Mouse (Mus musculus): Measurements from ENCODE around the gene Ptprd. TPM values are rescaled to one million over a fixed set of nuclear protein-coding genes. Genes with fewer than 3 reads are reported as not detected.

Gene Ptprd
- polyA plus RNA-seq, 1 experiment = 108 TPM

DNA sequence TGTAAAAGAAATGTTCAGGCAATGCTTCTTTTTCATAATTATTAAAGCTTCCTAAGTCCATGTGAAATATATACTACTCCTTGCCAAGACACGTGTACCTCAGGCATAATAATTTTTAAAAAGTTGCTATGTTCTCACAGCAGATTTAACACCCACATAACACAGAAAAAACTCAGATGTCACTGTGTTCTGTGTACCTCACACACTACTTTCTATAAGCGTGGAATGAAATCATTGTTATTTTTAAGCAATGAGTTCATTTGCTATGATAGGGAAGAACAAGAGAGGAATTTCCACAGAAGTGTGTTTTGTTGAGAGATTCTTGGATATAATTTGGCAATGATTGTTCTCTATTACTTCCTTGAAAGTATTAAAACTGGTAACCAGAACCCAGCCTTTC is 562.9 kb downstream of the Ptprd start:
- Histone ChIP-seq H3K4me3 (replicated peaks; ENCODE audit: insufficient read depth, low read depth, low read length) (no peak overlapping the region), H3K27ac (ENCODE audit: insufficient read depth, low read length) (no peak overlapping the region), H3K27me3 (ENCODE audit: control insufficient read depth, insufficient read depth, low read length) (no peaks in the 10 kb centered on the region), H3K4me1 (ENCODE audit: control insufficient read depth, insufficient read depth, low read length) (no peaks in the 10 kb centered on the region)
- 91% methylated on average over 2 of the region's 2 CpGs for WGBS
- TF ChIP-seq CTCF (IDR thresholded peaks at IDR 0.05; ENCODE audit: borderline replicate concordance, insufficient read depth, low read depth, low read length) (no peak), POLR2A (IDR thresholded peaks at IDR 0.05; ENCODE audit: borderline replicate concordance, insufficient read depth, low read length) (no peak)
- DNase-seq = no peak

DNA sequence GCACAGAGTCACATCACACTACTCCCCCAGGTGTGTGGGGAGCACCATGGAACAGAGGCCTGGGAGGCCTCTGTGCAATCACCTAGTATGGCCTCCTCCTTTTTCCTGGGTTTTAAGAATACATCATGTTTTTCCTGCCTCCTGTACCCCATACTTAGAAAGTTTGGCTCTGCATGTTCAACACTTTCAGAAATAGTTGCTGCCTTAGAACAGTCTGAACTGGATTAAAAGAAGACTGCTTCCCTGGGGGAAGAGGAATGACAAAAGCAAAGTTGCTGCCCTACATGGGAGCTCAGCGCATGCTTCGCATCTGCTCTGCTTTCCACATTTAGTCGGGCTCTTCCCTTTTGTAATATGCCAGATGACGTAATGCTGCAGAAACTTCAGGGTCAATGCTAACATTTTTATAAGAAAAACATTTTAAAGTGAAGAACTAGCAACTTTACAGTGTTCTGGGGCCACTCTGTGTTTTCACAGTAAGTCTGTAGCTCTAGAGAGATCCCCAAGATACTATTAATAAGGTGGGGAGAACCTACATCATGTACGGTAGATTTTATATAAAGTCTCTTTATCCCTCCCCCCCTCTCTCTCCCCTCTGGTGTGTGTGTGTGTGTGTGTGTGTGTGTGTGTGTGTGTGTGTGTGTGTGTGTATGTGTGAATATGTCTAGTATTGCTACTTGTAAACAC is 564.2 kb downstream of the Ptprd start:
- 69% methylated on average over 5 of the region's 5 CpGs for WGBS

DNA sequence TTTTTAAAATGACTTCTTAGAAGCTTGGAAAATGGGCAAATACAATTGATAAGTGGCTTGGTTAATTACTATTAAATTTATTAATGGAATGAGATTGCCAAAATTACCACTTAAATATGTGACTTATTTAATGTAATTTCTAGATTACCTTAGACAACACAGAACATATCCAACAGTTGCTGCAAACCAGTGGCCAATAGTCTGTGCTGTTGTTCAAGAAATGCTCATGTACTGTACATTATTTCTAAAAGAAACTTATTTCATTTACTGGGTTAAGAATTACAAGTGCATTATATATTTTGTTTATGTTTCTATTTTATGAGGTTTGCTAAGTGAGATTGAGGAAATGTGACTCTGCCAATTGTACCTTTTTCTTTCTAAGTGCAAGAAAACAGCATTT is 567.3 kb downstream of the Ptprd start:
- Histone ChIP-seq H3K4me3 (replicated peaks; ENCODE audit: insufficient read depth, low read depth, low read length) (no peak overlapping the region), H3K27me3 (ENCODE audit: control insufficient read depth, insufficient read depth, low read length) (no peaks in the 10 kb centered on the region), H3K27ac (ENCODE audit: insufficient read depth, low read length) (no peak overlapping the region), H3K4me1 (ENCODE audit: control insufficient read depth, insufficient read depth, low read length) (no peaks in the 10 kb centered on the region)
- no peak for TF ChIP-seq CTCF (IDR thresholded peaks at IDR 0.05; ENCODE audit: borderline replicate concordance, insufficient read depth, low read depth, low read length)
- no peak for TF ChIP-seq POLR2A (IDR thresholded peaks at IDR 0.05; ENCODE audit: borderline replicate concordance, insufficient read depth, low read length)
- no peak for DNase-seq

More for the DNA sequence above, 564.2 kb downstream of the Ptprd start:
- no peaks in the 10 kb centered on the region for H3K27me3 ChIP-seq (ENCODE audit: control insufficient read depth, insufficient read depth, low read length)
- H3K4me1 ChIP-seq (ENCODE audit: control insufficient read depth, insufficient read depth, low read length) = no peaks in the 10 kb centered on the region
- no peak for DNase-seq
- H3K4me3 ChIP-seq (replicated peaks; ENCODE audit: insufficient read depth, low read depth, low read length) = no peak overlapping the region
- TF ChIP-seq CTCF (IDR thresholded peaks at IDR 0.05; ENCODE audit: borderline replicate concordance, insufficient read depth, low read depth, low read length) (no peak), POLR2A (IDR thresholded peaks at IDR 0.05; ENCODE audit: borderline replicate concordance, insufficient read depth, low read length) (no peak)
- H3K27ac ChIP-seq (ENCODE audit: insufficient read depth, low read length) = no peak overlapping the region

DNA sequence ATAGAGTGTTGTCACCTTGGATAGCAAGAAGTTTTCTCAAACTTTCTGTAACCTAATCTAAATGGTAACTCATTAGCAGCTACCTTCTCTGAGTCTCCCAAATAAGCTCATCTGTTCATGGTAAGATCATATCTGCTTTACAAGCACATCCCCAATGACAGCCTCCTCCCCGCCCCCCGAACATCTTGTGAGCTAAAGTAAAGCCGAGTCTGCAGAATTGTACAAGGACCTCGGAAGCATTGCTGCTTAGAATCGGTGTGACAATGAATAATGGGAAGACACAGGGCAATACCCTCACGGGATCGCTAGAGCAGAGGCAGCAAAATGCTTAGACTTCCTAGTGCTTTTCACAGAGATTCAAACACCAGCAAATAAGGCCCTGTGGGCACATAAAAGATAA is 571.7 kb downstream of the Ptprd start:
- H3K4me1 ChIP-seq (ENCODE audit: control insufficient read depth, insufficient read depth, low read length) = no peaks in the 10 kb centered on the region
- TF ChIP-seq CTCF (IDR thresholded peaks at IDR 0.05; ENCODE audit: borderline replicate concordance, insufficient read depth, low read depth, low read length) (no peak), POLR2A (IDR thresholded peaks at IDR 0.05; ENCODE audit: borderline replicate concordance, insufficient read depth, low read length) (no peak)
- DNase-seq = no peak
- no peaks in the 10 kb centered on the region for H3K27me3 ChIP-seq (ENCODE audit: control insufficient read depth, insufficient read depth, low read length)
- 73% methylated on average over 7 of the region's 7 CpGs for WGBS
- no peak overlapping the region for H3K27ac ChIP-seq (ENCODE audit: insufficient read depth, low read length)
- no peak overlapping the region for H3K4me3 ChIP-seq (replicated peaks; ENCODE audit: insufficient read depth, low read depth, low read length)

DNA sequence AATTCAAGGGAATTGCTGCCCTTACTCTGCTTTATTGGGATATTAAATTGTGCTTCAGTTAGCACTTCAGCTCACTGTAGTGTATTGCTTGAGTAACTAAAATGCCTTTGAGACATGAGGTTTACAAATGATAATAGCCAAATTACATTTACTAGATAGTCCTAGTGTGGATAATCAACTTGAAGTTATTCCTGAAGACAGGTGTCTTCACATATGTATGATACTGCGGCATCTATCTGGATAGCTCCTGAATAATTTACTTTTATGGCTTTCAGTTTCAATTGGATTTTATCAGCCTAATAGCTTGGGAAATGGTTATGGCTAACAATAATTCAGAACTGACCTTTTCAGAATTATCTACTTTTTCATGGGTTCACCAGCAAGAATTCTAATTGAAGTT is 598.6 kb downstream of the Ptprd start:
- Histone ChIP-seq H3K27ac (ENCODE audit: insufficient read depth, low read length) (no peak overlapping the region), H3K4me1 (ENCODE audit: control insufficient read depth, insufficient read depth, low read length) (no peaks in the 10 kb centered on the region), H3K4me3 (replicated peaks; ENCODE audit: insufficient read depth, low read depth, low read length) (no peak overlapping the region), H3K27me3 (ENCODE audit: control insufficient read depth, insufficient read depth, low read length) (no peaks in the 10 kb centered on the region)
- WGBS = 93% methylated on average over 1 of the region's 1 CpGs
- TF ChIP-seq CTCF (IDR thresholded peaks at IDR 0.05; ENCODE audit: borderline replicate concordance, insufficient read depth, low read depth, low read length) (no peak), POLR2A (IDR thresholded peaks at IDR 0.05; ENCODE audit: borderline replicate concordance, insufficient read depth, low read length) (no peak)
- DNase-seq = no peak

DNA sequence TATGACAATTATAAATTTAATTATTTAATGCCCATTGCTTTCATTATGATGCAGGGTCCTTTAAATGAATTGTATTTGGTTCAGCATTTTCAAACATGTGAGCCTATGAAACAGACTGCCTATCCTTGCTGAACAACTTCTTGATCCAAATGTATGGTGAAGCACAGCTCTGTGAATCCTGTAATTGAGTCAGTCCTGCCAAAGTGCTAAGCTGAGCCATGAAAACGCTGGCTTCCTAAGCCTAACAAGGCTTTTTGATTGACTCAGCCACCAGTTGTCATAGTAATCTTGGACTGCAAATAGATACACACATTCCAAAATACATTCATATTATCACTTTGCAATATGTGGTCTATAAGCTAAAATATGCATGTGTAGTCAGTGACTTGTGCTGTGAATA is 625.1 kb downstream of the Ptprd start:
- H3K4me1 ChIP-seq (ENCODE audit: control insufficient read depth, insufficient read depth, low read length) = no peaks in the 10 kb centered on the region
- no peaks in the 10 kb centered on the region for H3K27me3 ChIP-seq (ENCODE audit: control insufficient read depth, insufficient read depth, low read length)
- 50% methylated on average over 1 of the region's 1 CpGs for WGBS
- no peak overlapping the region for H3K4me3 ChIP-seq (replicated peaks; ENCODE audit: insufficient read depth, low read depth, low read length)
- no peak for DNase-seq
- no peak overlapping the region for H3K27ac ChIP-seq (ENCODE audit: insufficient read depth, low read length)
- TF ChIP-seq CTCF (IDR thresholded peaks at IDR 0.05; ENCODE audit: borderline replicate concordance, insufficient read depth, low read depth, low read length) (no peak), POLR2A (IDR thresholded peaks at IDR 0.05; ENCODE audit: borderline replicate concordance, insufficient read depth, low read length) (no peak)

DNA sequence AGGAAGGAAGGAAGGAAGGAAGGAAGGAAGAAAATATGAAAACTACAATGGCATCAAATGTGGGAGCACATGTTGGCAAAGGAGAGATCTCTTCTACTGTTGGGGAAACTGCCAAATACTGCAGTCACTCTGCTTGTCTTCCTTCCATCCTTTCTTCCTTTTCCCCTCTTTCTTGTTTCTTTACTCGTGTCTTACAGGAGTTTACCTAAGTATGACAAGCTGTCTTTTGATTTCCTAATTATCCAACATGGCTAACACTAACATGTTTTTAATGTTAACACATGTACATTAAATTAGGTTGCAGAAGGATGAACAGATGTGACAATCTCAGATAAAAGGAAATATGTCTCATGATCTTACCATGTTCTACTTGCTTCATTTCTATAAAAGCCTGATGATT is 625.5 kb downstream of the Ptprd start:
- WGBS = 61% methylated on average over 1 of the region's 1 CpGs

DNA sequence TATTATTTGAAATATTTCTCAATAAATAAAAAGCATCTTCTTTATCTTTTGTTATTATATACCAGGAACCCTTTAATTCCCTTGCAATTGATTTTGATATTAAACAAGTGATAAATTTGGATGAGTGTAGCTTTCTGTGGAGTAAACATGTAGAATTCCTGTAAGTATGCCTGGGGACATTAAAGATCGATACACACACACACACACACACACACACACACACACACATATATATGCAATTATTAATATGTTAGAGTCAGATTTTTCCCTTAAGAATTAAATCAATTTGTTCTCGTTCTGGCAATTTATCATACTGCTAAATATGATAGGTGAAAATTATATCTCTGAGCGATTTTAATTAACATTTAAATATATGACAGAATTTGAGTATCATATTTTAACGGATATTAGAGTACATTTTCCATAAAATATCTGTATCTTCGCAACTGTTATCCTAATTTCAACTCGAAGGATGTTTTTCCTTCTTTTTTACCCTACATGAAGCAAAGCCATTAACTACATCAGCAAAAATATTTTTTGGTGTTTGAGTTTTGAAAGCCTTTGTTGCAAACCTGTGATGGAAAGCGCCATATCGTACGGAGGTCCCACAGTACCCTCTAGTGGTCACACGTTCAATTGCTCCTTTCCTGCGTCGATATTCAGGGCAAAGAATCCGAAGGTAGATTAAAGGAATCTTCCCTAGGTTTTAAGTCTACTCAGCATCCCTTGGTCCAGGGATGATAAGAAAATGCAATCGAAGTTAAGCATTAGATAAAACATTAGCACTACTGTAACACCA is 653.2 kb downstream of the Ptprd start:
- TF ChIP-seq POLR2A (IDR thresholded peaks at IDR 0.05; ENCODE audit: borderline replicate concordance, insufficient read depth, low read length) (no peak), CTCF (IDR thresholded peaks at IDR 0.05; ENCODE audit: borderline replicate concordance, insufficient read depth, low read depth, low read length) (peak; percentile 81)
- no peak overlapping the region for H3K27ac ChIP-seq (ENCODE audit: insufficient read depth, low read length)
- H3K4me1 ChIP-seq (ENCODE audit: control insufficient read depth, insufficient read depth, low read length) = no peaks in the 10 kb centered on the region
- peak; percentile 29 to 54 for DNase-seq
- H3K27me3 ChIP-seq (ENCODE audit: control insufficient read depth, insufficient read depth, low read length) = no peaks in the 10 kb centered on the region
- no peak overlapping the region for H3K4me3 ChIP-seq (replicated peaks; ENCODE audit: insufficient read depth, low read depth, low read length)
- WGBS = 19% methylated on average over 14 of the region's 14 CpGs

More for the DNA sequence above, 625.5 kb downstream of the Ptprd start:
- DNase-seq = no peak
- Histone ChIP-seq H3K27ac (ENCODE audit: insufficient read depth, low read length) (no peak overlapping the region), H3K4me1 (ENCODE audit: control insufficient read depth, insufficient read depth, low read length) (no peaks in the 10 kb centered on the region), H3K27me3 (ENCODE audit: control insufficient read depth, insufficient read depth, low read length) (no peaks in the 10 kb centered on the region), H3K4me3 (replicated peaks; ENCODE audit: insufficient read depth, low read depth, low read length) (no peak overlapping the region)
- TF ChIP-seq POLR2A (IDR thresholded peaks at IDR 0.05; ENCODE audit: borderline replicate concordance, insufficient read depth, low read length) (no peak), CTCF (IDR thresholded peaks at IDR 0.05; ENCODE audit: borderline replicate concordance, insufficient read depth, low read depth, low read length) (no peak)
